Mouse (Mus musculus) megakaryocyte progenitor cell, adult 5-6 weeks (primary cell): ENCODE results near the gene Brca1. TPM values are rescaled to one million over a fixed set of nuclear protein-coding genes. Genes with fewer than 3 reads are reported as not detected.
"Not testable (repeated sequence)": the region's sequence is repeated elsewhere in the genome, so short reads cannot be mapped to it uniquely, and the experiment has no call there.

ENCODE experiments used
- ATAC-seq: replicated peaks from 2 replicates; pipeline ENCODE4 v1.8.0; 2016; ENCODE audit warnings: mild to moderate bottlenecking, moderate TSS enrichment, inconsistent platforms; ENCODE audit not compliant: poor library complexity
- total RNA-seq, 2 experiments: library from RNA; stranded (forward) in 1 of 2; stranded (reverse) in 1 of 2; fragments of 157-497, 149-512 nt in 1 of 2; fragments of 200-1000 nt in 1 of 2; gene quantifications; 2 replicates each; pipeline versions ENCODE4 v1.2.3 to v1.2.4; 2015 to 2017

Gene Brca1
- 25.1 and 31.4 TPM in 2 replicates for total RNA-seq (2015)
- 36.0 and 47.2 TPM in 2 replicates for total RNA-seq (2017)

DNA sequence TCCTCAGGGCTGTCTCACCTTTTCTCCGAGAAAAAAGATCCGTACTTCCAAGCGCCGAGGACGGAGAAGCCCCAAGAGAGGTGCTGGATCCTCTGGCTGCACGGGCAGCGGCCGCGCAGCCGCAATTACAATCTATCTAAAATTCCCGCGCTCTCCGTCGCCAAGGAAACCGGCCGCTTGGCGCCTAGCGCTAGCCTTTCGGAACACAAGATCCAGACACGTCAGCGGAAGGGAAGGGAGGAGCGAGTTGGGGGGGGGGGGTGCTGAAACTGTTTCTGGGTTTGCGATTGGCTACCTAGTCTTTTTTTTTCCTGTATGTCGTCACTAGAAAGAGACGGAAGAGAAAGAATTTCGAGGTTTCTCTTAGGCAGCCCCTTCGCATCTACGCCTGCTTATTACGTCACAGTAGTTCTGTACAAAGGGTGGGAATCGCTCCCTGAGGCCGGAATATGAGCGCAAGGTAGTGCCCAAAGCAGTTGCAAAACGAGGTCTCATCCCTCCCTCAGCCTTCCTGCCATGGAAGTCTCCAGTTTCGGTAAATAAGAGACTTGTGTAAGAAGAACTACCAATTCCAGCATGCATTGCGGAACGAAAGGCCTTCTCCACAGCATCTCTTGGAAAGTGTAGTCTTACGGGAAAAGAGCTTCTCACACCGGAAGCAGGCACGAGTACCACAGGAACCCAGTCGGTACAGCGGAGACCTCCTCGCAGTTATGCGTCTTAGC lies at the start of gene Brca1, which contains the start of gene Nbr1:
Brca1 (minus strand) TSS at position 205 of the 725 bp plus-strand sequence.
Nbr1 (plus strand) TSS at position 399 of the 725 bp plus-strand sequence.
- peak; percentile 76 for ATAC-seq

DNA sequence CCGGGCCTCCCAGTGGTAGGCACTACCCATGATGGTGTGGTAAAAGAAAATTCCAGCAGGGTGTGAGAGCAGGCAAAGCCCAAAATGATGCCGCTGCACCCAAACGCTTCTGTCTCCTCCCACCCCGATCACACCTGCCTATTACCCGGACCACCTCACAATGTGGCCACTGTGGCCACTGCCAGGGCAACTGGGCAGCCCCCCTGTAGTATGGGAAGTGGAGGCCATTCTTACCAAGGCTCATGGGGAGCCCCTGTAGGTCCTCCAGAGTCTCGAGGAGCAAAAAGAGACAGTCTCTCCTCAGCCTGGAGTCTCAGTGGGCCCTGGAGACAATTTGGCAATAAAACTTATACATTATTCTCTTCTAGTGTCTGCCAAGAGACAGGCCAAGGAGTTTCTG lies 47.4 kb upstream of the Brca1 start, which contains the start of gene Gm11634:
Gm11634 (minus strand) TSS at position 101 of the 400 bp plus-strand sequence.
- no peak for ATAC-seq

DNA sequence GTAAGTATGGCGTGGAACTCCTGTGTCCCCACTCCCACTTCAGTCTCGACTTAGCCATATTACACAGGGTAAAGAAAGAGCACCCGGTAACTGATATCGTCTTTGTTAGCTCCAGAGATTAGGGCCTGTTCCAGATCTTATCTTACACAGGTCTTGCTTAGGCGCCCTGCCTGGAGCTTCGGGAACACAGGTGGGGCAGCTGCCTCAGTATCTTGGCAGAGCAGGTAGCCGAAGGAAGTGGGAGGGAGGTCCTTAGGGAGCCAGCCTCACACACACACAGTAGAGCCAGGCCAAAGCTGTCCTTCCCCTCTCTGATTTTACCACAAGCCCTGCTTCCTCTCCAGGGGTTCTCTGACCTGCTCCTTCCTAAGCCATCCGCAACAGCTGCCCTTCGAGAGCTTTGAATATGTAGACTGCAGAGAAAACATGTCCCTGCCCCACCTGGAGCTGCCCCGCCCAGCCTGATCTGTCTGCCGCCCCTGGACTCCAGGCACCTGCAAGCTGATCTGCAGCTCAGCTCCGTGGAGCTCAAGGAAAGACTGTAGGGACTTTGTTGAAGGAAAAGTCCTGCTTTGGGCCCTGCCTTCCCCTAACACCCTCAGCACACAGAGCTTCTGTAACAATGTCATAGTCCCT lies 38.4 kb upstream of the Brca1 start:
- ATAC-seq, result no peak

DNA sequence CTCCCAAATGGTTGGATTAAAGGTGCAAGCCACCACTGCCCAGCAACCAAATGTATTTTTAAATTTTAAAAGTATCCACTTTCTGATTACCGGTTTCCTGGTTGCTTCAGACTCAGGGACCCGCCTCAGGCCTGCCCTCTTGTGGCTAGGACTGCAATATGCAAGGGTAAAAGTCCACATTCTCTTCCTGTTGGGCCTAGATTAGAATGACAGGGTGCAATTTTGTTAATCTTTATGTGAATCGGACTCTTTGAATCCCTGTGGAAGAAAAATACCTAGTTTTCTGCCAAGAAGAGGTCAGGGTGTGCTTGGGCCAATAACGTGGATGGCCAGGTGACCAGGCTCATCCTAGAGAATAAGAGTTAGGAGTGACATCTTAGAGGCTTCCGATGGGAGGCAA lies 37.7 kb upstream of the Brca1 start:
- ATAC-seq, result peak; percentile 96

DNA sequence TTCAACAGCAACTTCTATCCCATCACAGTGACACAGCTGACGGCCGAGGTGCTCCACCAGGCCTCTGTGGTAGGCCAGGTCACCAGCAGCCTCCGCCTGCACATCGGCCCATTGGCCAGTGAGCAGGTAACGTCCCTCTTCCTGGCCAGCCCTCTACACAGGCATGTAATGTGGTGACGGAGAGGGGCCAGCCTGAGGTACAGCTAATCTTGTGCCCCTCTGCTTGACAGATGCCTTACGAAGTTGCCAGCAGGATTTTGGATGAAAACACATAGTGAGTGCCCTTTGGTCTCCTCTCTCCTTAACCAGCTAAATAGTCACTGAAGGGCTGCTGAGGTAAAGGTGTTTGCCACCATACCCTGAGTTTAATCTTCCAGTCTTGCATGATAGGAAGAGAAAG lies 37.1 kb upstream of the Brca1 start:
- ATAC-seq, result no peak

DNA sequence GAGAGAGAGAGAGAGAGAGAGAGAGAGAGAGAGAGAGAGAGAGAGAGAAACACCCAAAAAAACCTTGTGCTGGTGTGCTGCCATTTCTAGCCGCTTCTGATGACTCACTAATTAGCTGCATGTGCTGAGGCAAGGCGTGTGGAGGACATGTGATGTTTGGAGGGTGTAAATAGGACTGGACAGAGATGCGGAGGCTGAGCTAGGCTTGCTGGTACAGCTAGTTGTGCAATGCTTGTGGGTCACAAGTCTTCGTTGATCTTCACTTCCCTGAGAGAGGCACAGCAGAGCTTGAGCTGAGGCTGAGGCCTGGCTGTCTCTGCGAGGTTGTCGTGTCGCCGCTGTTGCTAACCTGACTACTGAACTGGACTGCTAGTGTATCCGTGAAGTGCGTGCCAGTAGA lies 35.9 kb upstream of the Brca1 start:
- peak; percentile 54 for ATAC-seq

DNA sequence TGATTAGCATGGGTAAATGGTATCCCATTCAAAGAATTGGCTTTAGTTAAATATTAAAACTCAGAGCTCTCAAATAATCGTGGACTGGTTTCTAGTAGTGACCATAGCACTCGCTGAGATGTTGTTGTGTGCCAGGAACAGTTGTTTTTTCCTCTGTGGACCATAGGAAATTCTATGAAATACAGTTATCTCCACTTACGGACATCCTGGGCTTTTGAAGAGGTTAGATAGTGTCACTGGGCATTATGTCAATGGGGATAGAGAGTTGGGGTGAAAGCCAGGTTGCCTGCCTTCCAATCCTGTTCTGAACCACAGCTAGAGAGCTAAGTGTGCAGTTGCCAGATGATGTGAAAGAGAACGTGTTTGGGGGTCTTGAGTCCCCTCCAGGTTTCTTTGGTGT lies 34.0 kb upstream of the Brca1 start:
- no peak for ATAC-seq

DNA sequence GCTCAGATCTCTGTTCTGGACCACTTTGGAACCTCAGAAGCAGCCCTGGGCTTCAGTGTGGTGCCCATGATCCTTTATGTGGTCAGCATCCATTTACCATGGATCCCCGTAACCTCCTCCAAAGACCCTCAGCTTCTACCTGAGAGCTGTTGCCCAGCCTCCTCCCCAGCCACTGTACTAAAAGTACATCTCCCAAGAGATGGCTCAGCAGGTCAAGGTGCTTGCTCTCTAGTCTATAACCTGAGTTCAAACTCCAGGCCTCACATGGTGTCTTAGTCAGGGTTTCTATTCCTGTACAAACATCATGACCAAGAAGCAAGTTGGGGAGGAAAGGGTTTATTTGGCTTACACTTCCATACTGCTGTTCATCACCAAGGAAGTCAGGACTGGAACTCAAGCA lies 33.3 kb upstream of the Brca1 start:
- not testable (repeated sequence) for ATAC-seq

DNA sequence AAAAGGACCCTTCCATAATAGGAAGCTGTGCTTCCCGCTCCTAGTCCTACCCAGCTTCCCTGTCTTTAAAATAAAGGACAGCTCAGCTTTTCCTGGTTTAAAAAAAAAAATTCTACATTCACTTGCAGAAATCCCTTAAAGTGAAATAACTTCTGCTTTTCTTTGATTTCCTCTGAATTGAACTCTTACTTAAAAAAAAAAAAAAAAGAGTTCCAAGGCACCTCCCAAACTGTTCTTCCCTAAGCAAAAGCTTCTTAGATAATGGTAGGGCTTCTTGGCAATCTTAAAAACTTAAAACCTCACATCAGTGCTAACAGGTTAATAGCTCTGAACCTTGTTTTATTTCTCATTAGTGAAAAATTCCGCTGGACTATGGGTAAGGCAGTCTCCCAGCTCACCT lies 31.4 kb upstream of the Brca1 start:
- ATAC-seq, result no peak

DNA sequence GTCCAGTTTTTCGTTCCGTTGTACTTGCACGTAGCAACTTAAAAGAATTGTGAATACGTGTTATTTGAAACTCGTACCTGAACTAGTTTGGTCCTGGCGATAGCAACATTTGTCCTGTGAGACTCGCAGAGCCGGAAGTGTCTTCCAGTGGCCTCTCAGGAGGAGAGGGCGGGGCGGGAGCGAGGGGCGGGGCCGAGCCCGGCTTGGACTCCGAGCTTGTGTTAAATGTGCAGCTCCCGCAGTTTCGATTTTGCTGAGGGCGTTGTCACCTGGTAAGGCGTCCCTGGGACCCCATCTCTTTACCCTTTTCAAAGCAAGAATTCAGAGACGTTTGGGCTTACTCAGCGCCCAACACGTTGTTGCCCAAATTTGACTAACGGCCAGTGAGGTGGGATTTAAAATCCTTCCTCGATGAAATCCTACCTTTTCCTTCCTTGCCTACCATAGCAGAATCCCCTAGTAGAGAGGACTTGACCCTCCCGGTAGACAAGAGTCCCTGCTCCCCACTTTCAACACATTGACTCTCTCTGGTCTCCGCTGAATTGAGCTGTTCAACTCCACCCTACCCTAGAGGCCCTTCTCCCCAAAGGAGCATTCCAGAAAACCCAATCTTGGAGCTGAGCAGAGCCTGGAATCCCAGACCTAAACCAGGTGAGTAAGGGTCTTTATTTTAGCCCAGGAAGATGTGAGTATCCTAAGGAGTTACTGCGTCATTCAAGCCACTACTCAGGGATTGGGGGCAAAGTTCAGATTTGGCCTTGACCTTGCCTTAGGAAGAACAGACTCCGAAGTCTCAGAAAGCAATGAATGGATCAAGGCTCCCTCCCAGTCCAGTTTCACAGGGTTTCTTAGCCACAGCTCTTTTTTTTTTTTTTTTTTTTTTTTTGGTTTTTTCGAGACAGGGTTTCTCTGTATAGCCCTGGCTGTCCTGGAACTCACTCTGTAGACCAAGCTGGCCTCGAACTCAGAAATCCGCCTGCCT lies 30.6 kb upstream of the Brca1 start, which contains the start of gene Tmem106a:
Tmem106a (plus strand) TSS at position 189 of the 982 bp plus-strand sequence.
- ATAC-seq, result peak; percentile 92

DNA sequence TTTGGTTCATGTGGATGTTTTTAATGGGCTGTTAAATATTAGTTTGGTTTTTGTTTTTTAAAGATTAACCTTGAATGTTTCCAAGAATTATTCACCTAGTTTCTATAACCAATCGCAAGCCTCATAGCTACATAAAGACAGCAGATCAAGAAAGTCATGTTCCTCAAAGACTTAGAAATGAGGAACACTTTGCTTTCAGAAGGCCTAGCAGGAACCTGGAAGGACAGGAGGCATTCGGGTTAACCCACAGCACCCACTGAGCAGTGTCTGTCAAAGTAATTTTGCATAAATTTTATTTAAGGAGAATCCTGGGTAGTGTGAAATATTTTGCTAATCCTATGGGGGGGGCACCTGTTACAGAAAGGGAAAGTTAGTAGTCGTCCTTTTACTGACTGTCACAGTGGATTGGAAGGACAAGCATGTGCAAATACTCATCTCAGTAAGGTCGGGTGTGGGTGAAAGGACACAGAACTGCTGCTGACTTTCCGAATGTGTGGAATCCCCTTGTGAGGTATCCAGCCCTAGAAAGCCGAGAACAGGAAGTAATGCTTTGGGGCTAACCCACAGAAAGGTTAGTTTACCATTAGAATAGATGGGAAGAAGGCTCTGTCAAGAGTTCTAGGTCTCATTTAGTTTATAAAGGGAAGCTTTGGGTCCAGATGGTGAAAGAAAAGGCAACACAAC lies 29.5 kb upstream of the Brca1 start:
- no peak for ATAC-seq

DNA sequence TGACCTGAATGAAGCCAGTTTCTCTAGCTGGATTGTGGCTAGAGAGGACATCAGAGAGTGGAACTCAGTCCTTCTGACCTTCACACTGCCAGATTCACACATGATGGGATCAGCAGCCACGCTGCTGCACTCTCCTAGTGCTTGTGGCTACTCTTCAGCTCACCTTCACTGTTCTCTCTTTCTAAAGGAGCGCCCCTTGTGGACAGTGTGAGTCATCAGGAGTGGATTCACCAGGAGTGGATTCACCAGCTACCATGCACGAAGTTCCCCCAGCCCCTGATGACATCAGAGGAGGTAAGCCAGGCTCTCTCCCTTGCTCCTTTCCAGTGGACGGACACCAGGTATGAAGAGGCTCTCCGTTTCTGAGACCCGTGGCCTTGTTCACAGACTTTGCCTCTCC lies 24.4 kb upstream of the Brca1 start:
- no peak for ATAC-seq

DNA sequence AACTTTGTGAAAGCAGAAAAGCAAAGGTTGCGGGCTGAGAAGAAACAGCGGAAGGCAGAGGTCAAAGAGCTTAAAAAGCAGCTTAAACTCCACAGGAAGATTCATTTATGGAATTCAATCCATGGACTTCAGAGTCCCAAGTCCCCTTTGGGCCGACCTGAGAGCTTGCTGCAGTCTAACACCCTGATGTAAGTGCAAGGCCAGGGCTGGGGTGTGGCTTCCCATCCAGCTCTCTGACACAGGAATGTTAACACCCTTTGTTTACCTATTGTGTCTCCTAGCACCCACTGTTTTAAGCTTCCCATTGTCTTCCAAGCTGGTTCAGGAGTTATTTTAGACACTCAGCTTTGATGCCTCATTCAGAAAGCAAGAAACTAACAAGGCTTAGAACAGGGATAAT lies 16.7 kb upstream of the Brca1 start:
- no peak for ATAC-seq

DNA sequence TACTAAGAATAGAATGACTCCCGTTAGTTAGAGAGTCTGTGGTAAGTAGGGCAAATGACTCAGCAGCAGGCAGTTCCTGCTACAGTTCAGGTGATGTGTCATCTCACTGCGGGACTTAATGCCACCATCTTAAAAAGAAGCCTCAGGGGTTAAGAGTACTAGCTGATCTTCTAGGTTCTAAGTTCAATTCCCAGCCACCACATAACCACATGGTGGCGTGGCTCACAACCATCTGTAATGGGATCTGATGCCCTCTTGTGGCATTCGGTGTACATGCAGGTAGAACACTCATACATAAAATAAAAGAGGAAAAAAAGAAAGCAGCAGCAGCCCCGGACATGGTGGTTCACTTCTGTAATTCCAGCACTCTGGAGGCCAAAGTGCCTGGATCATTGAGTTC lies 10.6 kb upstream of the Brca1 start:
- peak; percentile 95 for ATAC-seq

DNA sequence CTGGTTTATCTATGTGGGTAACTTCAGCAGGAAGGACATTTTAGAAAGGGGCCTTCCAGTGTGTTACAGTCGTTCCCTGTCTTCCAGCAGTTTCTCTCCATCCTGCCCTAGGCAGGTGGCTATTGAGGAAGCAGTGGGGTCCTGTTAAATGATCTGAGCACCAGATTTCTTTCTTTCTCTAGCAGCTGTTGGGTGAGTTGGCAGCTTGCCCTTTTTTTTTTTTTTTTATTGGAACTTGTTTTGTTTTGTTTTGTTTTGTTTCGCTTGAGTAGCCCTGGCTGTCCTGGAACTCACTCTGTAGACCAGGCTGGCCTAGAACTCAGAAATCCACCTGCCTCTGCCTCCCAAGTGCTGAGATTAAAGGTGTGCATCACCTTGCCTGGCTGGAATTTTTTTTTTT lies 5.2 kb upstream of the Brca1 start:
- no peak for ATAC-seq

DNA sequence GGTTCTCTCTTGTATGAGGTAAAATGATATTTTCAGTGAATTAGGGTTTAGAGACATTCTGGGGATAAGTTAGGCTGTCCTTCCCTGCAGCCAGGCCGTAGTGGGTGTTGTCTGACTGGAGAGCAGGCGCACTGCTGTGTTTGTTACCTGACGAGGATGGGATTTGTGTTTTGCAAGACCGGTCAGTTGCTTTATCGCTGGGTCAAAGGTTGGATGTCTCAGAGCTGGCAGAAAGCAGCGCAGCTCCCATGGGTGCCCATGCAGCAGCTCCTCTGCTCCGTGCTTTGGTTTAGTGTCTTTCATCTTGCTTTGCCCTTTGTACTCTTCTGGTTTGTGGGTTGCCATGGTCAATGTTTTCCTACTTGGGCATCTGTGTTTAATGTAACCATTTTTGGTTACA lies 4.8 kb upstream of the Brca1 start:
- no peak for ATAC-seq

DNA sequence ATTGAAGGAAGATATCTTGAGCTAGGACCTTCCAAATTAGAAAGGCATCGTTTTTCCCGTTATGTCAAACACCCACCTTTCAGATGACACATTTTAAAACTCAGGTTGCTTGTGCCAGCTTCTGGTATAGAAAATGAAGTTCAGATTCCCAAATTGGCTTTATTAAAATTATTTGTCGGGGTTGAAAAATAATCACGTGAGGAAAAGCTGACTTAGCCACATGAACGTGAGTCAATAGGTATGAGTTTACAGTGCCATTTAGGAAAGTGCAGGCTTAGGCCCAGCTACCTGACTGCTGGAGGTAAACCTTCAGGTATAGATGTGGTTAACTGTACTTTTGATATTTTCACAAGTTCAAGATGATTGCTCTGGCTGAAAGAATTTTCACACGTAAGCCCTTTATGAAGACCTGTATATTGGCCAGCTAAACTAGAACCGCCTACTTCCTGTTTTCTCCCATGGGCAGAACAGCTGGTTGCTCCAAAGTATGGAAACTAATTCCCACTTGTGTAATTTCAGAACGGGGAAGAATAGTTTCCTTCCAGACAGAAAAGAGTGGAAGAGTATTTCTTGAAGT lies 1.7 kb upstream of the Brca1 start:
- ATAC-seq, result no peak

DNA sequence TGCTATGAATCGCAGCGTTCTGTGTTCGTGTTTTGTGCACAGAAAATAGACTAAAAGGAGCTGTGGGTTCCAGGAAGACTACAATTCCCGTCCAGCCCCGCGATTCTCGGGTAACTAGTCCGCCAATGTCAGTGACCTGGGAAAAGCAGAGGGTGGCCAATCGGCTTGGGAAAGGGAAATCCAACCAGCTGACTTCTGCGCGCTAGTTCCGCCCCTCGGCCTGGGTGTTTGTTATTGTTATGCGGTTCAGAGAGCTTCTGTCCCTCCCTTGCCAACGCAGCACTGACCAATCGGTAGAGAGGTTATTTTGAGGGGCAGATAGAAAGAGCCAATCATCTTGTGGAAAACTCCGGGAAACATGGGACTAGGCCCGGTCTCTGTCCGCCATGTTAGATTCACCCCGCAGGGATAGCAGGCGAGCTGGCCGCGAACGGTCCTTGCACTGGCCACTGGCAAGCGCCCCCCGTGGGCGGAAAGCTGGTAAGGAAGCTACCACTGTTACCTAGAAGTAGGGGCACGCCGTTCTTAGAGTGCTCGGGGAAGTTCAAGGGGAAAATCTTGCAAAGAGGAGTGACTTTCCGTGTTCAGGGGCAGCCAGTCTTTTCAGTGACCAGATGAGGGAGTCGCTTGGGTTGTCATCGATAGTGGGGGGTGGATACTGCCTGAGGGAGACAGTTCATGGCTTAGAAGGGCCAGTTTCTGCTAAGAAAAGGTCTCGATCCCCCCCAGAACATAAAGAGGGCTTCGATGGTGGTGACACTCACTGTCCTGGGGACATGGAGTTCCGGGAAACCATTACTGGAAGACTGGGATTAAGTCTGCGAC lies 933 bp upstream of the Brca1 start:
- peak; percentile 86 for ATAC-seq

DNA sequence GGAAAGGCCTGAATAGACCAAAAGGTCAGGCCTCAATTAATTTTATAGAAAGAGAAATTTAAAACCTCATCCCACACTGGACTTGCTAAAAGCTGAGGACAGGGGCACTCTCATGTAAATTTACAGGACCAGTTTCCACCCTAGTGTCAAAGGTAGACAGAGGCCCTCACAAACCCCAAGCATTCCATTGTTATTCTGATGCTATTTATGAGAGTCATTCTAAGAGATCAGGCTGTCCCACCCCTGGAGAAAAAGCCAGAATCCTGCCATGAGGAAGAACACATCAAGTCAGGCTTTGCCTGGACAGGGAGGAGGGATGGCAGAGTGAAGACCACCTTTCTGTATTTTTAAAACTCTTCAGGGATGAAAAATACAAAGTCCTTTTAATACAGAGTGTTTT lies 3.2 kb downstream of the Brca1 start:
- no peak for ATAC-seq
